Mouse (Mus musculus) left cerebral cortex, adult 9 months (tissue): ENCODE results near the gene Lnx2.
A peak's percentile ranks its signal among the peaks of the same experiment; 100 is the strongest.

Source experiments
- DNase-seq, 2 experiments: peaks; one replicate each; pipeline ENCODE4 v3.0.0; 2022; ENCODE audit warnings: low spot score in 2 of 2

The Lnx2 gene

GRCm38 (mm10) chr5:147018761-147019160 is 57.6 kb downstream of the Lnx2 start:
- DNase-seq = no peak

DNA sequence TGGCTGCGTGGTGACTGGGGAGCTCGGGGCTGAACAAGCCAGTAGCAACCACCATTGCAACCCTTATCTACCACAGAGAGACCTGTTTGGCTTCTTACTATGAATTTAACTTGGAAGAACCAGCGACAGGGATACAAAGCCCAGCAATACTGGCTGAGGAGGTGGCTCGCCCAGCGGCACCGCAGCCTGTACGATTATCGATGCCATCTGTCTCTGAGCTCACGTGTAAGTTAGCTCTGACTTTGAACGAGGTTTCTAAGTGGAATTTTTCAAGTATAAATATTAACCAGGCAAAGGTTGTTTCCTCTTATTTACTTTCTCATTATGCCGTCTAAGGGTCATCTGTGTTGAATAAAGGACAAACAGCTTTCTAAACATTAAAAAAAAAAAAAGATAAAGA is 58.9 kb downstream of the Lnx2 start:
- DNase-seq = no peak

DNA sequence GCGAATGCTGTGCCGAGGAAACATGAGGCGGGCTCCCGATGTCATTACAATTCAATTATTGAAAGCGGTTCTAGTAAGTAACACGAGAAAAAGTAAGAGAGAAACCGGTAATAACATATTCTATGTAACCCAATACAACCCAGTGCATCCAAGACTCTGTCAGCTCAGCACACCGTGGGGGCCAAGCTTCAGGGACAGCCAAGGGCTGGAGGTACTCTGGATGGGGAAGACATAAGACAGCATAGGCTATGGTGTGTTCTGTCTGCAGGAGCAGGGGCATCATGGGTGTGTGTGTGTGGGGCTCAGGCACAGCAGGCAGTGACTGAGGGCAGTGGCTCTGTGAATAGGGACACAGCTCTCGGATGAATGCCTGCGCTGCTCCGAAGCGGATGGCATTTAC is 59.8 kb downstream of the Lnx2 start:
- no peak for DNase-seq

- DNase-seq = no peak
These were observed 61.2 kb downstream of the Lnx2 start for GRCm38 (mm10) chr5:147015191-147015590.

DNA sequence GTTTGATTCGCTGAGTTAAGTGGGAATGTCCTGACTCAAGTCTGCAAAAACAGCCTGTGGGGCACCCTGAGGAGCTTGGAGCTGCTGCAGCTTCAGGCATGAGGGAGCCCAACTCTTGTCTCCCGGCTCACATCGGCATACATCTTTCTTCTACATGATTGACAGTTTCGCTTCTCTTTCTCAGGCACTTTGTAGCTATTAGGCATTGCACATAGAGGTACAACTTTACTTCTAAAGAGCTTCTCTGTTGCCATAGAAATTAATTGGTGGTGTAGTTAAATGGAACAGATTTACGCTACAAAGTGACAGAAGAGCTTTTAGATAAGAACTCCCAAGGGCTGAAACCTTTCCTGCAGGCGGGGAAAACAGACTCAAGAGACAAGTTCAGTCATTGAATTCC is 62.5 kb downstream of the Lnx2 start:
- no peak for DNase-seq

GRCm38 (mm10) chr5:147011333-147011732 is 65.1 kb downstream of the Lnx2 start:
- no peak for DNase-seq

- DNase-seq = no peak
These were observed 73.1 kb downstream of the Lnx2 start for GRCm38 (mm10) chr5:147003303-147003702.

DNA sequence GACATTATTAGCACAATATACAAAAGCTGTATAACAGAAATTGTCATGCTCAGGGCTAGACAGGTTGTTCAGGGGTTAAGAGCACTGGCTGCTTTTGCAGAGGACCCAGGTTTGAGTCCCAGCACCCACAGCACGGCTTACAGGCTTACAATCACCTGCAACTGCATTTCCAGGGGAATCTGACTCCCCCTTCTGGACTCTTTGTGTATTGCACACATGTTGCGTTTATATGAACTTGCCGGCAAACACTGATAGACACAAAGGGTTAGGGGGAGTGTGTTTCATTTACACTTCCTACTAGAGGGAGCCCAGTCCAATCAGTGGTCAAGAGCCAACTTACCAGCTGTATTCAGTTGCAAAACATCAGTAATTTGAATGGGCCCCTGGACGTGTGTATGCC is 75.1 kb downstream of the Lnx2 start:
- DNase-seq = no peak

- no peak for DNase-seq
These were observed 77.6 kb downstream of the Lnx2 start for GRCm38 (mm10) chr5:146998802-146999201.

DNA sequence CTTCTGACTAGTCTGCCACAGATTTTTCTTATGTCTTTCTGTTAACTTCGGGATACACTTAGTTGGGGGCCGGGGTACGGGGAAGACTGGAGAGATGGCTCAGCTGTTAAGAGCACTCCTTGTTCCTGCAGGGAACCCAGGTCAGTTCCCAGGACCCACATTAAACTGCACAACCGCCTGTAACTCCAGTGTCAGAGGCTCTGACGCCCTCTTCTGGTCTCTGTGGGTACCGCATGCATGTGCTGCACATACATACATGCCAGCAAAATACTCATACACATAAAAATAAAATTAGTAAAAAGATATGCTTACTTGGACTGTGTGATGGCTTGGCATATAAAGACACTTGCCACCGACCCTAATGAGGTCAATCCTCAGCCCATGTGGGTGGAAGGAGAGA is 79.6 kb downstream of the Lnx2 start:
- no peak for DNase-seq

DNA sequence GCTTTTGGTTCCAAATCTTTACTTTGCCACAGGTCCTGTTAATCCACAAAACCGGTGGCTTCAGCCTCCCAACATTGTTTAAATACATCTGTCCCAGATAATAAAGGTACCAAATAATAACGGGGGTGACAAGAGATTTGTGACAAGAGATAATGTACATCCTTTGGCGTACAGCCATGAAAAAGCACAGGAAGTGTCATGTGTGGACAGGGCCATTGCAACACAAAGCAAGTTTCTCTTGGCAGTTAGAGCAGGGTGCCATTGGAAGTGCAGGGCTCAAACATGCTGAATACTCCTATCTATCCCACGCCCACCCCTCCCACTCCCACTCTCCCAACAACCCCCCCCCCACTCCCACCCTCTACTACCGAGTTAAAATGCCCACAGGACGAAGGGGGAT is 81.4 kb downstream of the Lnx2 start:
- no peak for DNase-seq

DNA sequence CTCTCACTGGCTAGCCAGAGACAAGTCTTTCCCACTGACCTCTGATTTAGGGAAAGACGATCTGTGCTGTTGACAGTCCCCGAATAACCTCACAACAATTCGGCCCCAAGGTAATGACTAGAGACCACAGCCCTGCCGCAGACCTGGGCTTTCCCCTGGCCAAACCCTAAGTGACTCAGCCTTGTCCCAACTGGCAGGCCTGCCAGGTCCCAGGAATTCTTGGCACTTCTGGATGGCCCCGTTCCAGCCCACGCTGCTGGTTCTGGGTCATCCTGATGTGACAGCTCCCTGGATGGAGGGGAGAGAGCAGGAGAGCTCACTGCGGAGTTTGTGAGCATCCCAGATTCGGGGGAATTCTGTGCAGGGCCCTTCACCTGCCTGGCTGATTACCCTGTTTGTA is 82.9 kb downstream of the Lnx2 start:
- DNase-seq = no peak

DNA sequence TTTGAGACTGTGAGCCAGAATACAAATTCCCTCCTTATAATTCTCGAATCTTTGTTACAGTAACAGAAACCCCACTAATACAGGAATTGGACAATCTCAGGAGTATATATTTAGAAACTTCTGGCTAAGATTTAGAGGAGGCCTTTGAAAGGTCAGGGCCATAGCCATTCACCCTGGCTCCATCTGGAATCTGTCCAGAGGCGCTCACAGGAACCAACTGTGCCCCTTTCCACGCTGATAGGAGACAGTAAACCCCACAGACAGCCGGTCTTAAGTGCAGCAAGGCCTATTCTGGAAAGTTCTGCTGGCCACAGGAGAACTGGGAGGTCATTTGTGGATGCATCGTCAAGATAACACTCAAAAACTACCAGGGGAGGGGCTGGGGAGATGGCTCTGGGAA is 87.3 kb downstream of the Lnx2 start:
- no peak for DNase-seq

DNA sequence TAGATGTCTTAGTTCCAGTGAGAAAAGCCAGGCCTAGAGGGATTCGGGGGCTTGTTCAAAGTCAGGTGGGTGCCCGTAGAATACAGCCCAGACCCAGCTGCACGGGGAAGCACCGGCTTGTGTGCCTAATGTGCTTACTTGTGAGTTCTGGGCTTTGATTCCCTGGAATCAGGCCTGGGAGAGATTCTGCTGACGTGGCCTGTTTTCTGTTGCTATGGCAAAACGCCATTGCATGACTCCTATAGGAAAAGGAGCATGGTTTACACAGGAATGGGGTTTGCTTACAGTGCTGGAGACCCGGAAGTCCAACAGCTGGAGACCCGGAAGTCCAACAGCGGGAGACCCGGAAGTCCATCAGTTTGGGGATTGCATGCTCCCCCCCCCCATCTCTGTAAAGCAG is 88.8 kb downstream of the Lnx2 start:
- DNase-seq = no peak

- no peak for DNase-seq
These were observed 90.5 kb downstream of the Lnx2 start for GRCm38 (mm10) chr5:146985725-146986433.

- peak in 1 of 2 experiments; percentile 37 for DNase-seq
These were observed 93.2 kb downstream of the Lnx2 start for GRCm38 (mm10) chr5:146983216-146983615.

GRCm38 (mm10) chr5:146981376-146981775 is 95.0 kb downstream of the Lnx2 start:
- no peak for DNase-seq

GRCm38 (mm10) chr5:146974781-146975123 is 101.6 kb downstream of the Lnx2 start:
- peak in 1 of 2 experiments; percentile 22 for DNase-seq

DNA sequence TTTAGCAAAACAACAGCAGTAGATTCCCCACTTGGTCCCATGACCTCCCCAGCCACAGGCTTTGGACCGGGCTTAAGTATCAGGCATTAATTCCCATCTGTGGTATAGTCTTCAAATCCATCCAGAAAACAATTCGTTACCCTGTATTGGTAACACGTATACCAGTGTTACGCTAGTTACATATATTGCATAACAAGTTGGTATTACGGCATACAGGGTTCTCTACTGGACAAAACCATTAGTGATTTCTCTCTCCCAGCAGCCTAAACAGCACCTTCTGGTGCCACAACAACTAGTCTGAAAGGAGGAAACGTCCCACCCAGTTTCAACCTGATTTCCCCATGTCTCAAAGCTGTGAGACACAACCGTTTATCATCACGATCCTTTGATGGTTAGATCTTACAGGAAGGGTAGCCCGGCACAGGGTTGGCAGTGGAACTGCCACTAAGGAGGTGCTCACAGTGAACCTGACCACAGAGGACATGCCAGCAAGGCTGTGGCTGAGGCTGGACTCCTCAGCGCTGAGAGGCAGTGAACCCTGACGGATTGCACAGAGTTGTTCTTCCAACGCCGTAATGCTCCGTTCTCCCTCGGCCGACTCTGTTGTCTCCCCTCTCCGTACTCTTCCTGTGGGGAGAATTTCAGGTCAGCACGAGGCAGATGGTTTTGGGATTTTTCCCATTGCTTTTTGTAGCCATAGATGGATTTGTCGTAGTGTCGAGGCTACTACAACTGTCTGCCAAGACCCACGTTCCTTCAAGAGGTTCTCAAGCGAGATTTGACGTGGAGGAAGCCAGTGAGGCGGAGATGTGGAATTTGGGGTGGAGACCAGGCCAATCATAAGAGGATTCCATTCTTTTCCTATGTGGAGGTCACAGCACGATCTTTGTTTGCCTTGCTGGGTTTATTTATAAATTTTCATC is 102.3 kb downstream of the Lnx2 start:
- no peak for DNase-seq

DNA sequence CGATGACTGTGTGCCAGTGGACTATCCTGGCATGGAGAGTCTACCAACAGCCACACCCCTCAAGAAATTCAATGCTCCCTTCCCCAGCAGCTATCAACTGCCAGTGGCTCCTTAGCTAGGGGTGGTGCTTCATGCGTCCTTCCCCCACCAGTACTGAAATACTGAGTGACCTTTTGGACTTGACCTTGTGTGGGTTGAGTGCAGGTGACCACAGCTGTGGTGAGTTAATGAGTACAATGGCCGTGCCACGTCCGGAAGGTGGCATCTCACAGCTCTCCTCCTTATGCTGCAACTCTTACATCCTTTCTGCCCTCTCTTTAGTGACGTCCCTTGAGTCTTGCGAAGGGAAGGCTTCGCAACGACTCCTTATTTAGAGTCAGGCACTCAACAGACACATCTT is 103.0 kb downstream of the Lnx2 start:
- DNase-seq = no peak

DNA sequence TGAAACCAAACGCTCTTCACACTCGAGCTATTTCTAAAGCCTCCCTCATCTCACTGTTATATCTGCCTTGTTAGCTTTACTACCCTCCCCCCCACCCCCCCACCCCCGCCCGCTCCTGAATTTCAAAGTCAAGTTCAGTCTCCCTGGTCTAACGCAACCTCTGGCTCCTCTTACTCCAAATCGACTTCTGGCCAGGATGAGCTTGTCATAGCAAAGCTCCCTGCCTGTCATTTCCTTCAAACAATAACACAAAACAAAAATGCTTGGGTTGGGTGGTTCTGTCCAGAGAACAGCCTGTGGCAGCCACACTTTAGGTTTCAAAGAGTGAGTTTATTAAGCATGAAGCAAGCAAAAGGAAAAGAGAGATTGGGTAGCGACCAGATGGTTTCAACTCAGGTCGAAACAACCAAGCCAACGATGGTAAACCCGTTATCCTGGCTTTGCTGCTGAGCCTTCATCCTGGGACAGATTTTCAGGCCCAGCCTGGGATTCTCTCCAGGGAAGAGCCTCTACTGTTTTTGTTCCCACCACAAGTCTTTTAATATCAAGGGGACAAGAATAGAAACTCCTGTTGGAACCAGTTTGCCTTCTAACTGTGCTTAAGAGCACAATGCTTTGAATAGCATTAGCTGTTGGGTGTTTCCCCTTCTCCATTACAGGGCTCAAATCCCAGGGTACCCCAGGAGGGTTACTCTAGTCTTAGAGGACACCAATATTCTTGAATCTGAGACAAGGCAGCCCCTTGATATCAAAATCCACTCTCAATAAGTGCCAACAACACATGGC is 104.4 kb downstream of the Lnx2 start:
- no peak for DNase-seq

- DNase-seq = no peak
These were observed 107.5 kb downstream of the Lnx2 start for GRCm38 (mm10) chr5:146968695-146969393.
